Mouse (Mus musculus) small intestine, adult 2 months (tissue): ENCODE measurements around the gene Pkd1.

Experiments
- CTCF ChIP-seq: fragments of 200-500 bp; IDR thresholded peaks from 2 replicates; pipeline ENCODE4 v1.5.1; 2012; ENCODE audit warnings: low read depth, mild to moderate bottlenecking, control low read depth, inconsistent platforms, low read length, moderate library complexity, mixed read lengths; ENCODE audit not compliant: insufficient replicate concordance, insufficient read length; ENCODE audit errors: extremely low read depth
- POLR2A ChIP-seq: fragments of 200-500 bp; IDR thresholded peaks from 2 replicates; pipeline ENCODE4 v1.6.1; 2012; ENCODE audit warnings: low read depth, mild to moderate bottlenecking, control low read depth, inconsistent platforms, low read length, moderate library complexity

GRCm38 (mm10) chr17:24534160-24534718 lies 15.4 kb upstream of the Pkd1 start, which contains the start of gene Rab26:
- TF ChIP-seq CTCF (no peak), POLR2A (no peak)
